Mouse (Mus musculus): ENCODE measurements at regions not wholly inside any gene's neighbourhood (a gene's known extent, or its start where the extent isn't known, plus 50 kb on each side); places are given as distances from the start of the nearest gene placed in this dataset.

- no peak for DNase-seq
These were observed 74.3 kb upstream of the Astn2 start for GRCm38 (mm10) chr4:66478601-66479217.

Data from gastrocnemius, postnatal 25 days (tissue).